Mouse (Mus musculus) lung, embryonic 14.5 days (tissue): ENCODE measurements around the gene Abhd17c. TPM values are rescaled to one million over a fixed set of nuclear protein-coding genes. Genes with fewer than 3 reads are reported as not detected.

Source experiments
- ATAC-seq: fragments of 200-750 bp; cut with Nextera tagmentation; 2 replicates; pipeline ENCODE4 v1.8.0; 2017; ENCODE audit warnings: mild to moderate bottlenecking, moderate TSS enrichment, moderate library complexity; ENCODE audit not compliant: insufficient read depth
- DNase-seq: peaks from one replicate; pipeline ENCODE4 v3.0.0-alpha.2; 2015
- H3K27ac ChIP-seq: fragments of 300-500 bp; sonication (generic); 2 replicates; pipeline ENCODE4 v1.5.1; 2014; ENCODE audit warnings: low read depth, mild to moderate bottlenecking, moderate library complexity
- H3K27me3 ChIP-seq: fragments of 300-500 bp; sonication (generic); 2 replicates; pipeline ENCODE4 v1.6.1; 2014; ENCODE audit warnings: low read length, control low read depth; ENCODE audit not compliant: insufficient read depth
- H3K36me3 ChIP-seq: fragments of 300-500 bp; sonication (generic); 2 replicates; pipeline ENCODE4 v1.6.1; 2014; ENCODE audit warnings: control low read depth; ENCODE audit not compliant: insufficient read depth
- H3K4me1 ChIP-seq: fragments of 300-500 bp; sonication (generic); 2 replicates; pipeline ENCODE4 v1.6.1; 2014; ENCODE audit warnings: antibody characterized with exemption, control low read depth; ENCODE audit not compliant: insufficient read depth
- H3K4me2 ChIP-seq: fragments of 300-500 bp; sonication (generic); 2 replicates; pipeline ENCODE4 v1.6.1; 2014; ENCODE audit warnings: mild to moderate bottlenecking
- H3K4me3 ChIP-seq: fragments of 300-500 bp; sonication (generic); 2 replicates; pipeline ENCODE4 v1.5.1; 2014; ENCODE audit warnings: low read depth, low read length
- H3K9ac ChIP-seq: fragments of 300-500 bp; sonication (generic); 2 replicates; pipeline ENCODE4 v1.6.1; 2014
- H3K9me3 ChIP-seq: fragments of 300-500 bp; sonication (generic); 2 replicates; pipeline ENCODE4 v1.6.1; 2016; ENCODE audit warnings: low read depth, low read length, control low read depth
- CTCF ChIP-seq: IDR thresholded peaks from 2 replicates; pipeline ENCODE4 v1.5.1; 2016; ENCODE audit warnings: antibody characterized with exemption, low read depth
- WGBS: fragments of 180-500 bp; shearing (Covaris S2); extraction: QIAGEN DNeasy Blood & Tissue Kit; methylation state at CpG from one replicate; pipeline ENCODE4 v1.1.7; 2014; 5-methylcytosine and 5-hydroxymethylcytosine counted together
- polyA plus RNA-seq: library from polyadenylated mRNA; unstranded; fragments of >200 nt; fragmentation: Nextera tagmentation; extraction: Ambion mirVana; gene quantifications from 2 replicates; pipeline ENCODE4 v1.2.1, GENCODE M21; 2014

The Abhd17c gene
- 75.6 and 87.8 TPM in 2 replicates for polyA plus RNA-seq

DNA sequence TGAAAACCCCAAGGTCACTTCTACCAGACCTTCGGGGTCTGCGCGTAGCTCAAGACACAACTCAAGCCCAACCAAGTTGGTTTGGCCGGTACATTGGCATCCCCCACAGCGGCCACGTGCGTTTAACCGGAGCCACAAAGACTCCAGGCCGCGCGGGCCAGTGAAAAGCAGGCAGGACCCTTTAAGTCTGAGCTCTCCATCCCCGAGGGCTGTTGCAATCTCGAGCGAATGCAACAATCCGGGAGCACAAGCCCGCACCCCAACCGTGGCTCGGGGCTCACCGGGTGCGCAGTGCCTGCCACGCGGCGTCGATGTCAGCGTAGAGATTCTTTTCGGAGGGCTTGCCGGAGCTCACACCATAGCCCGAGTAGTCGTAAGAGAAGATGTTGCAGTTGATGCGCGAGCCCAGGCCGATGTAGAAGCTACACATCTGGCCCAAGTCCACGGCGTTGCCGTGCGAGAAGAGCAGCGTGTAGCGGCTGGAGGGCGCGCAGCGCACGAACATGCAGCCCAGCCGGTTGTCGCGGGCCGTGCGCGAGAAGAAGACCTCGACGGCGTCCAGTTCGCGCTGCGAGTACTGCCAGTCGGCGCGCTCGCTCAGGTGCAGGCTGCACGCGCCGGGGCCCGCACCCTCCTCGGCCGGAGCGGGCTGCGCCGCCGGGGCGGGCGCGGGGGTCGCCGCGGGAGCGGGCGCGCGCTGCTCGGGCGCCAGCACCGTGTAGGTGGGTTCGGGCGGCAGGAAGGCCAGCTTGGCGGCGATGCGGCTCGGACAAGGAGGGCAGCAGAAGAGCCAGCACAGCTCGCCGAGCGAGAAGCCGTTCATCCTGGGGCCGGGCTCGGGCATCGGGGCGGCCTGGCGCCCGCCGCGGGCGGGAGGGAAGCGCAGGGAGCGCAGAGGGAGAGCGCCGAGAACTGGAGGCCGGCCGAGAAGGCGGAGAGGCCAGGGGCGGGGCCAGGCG lies at the start of gene Abhd17c:
Abhd17c (minus strand) TSS at position 893 of the 959 bp plus-strand sequence.
- H3K4me3 ChIP-seq = peak within 1 kb of the TSS; percentile 90
- H3K27me3 ChIP-seq = no peaks in the 10 kb centered on the region
- H3K4me2 ChIP-seq = peak within 1 kb of the TSS; percentile 78
- no peak for TF ChIP-seq CTCF
- ATAC-seq = peak; percentile 76
- peak within 1 kb of the TSS; percentile 89 for H3K9ac ChIP-seq
- H3K36me3 ChIP-seq = 0 out of 2 replicates have a peak, but pooled peaks cover 6% of the 10 kb centered on the region
- H3K9me3 ChIP-seq = no peaks in the 10 kb centered on the region
- under 1% methylated on average over 105 of the region's 109 CpGs for WGBS
- H3K27ac ChIP-seq = peak within 1 kb of the TSS; percentile 96
- peak; percentile 79 for DNase-seq
- peaks cover 14% of the 10 kb centered on the region for H3K4me1 ChIP-seq

DNA sequence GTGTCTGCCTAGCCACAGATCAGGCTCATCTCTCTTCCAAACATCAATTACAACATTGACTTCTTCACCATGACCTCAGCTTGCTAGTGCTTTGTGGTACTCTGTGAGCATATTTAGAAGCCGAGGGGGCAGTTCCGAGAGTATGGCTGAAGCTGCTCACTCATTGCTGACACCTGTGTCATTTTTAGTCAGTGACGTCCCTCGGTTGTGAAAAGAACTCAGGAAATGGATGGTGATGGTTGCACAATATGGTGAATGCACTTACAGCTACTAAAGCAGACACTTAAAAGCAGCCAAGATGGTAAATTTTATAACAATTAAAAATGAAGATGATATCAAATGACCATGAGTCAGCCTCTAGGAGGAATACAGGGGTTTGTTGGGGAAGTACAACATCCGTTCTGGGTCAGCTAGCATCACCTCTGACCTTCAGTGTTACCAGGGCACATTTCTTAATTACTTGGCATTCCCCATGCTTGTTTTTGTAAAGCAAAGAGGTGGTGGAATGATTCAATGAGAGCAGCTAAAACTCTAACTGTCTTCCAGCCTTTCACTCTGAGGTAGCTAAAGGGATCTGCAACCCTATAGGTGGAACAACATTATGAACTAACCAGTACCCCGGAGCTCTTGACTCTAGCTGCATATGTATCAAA lies 45.6 kb upstream of the Abhd17c start:
- Histone ChIP-seq H3K27me3 (no peaks in the 10 kb centered on the region), H3K4me1 (no peaks in the 10 kb centered on the region), H3K9ac (no peak overlapping the region), H3K27ac (no peak overlapping the region), H3K4me3 (no peak overlapping the region), H3K36me3 (no peaks in the 10 kb centered on the region), H3K9me3 (no peaks in the 10 kb centered on the region), H3K4me2 (no peak overlapping the region)
- no peak for DNase-seq
- no peak for TF ChIP-seq CTCF
- ATAC-seq = no peak
- WGBS = 62% methylated on average over 6 of the region's 6 CpGs

DNA sequence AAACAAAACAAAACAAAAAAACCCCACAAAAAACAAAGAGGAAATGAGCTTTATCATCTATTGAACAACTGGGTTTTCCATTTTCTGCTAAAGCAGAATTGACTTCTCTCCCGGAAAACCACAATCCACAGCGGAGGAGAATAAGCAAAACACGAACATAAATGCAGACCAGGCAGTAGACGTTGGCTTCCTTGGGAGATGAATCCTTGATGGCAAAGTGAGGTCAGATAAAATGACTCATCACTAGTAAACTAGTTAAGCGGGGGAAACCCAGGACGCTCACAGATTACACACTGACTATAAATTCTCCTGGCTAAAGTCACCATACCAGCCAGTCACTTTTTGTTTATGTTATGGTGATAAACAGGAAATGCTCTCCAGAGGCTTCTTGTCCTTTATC lies 44.5 kb upstream of the Abhd17c start:
- Histone ChIP-seq H3K4me3 (no peak overlapping the region), H3K9ac (no peak overlapping the region), H3K36me3 (no peaks in the 10 kb centered on the region), H3K27ac (no peak overlapping the region), H3K27me3 (no peaks in the 10 kb centered on the region), H3K9me3 (no peaks in the 10 kb centered on the region), H3K4me2 (no peak overlapping the region), H3K4me1 (no peaks in the 10 kb centered on the region)
- DNase-seq (peak; percentile 16), ATAC-seq (no peak)
- 70% methylated on average over 6 of the region's 6 CpGs for WGBS
- TF ChIP-seq CTCF = no peak

DNA sequence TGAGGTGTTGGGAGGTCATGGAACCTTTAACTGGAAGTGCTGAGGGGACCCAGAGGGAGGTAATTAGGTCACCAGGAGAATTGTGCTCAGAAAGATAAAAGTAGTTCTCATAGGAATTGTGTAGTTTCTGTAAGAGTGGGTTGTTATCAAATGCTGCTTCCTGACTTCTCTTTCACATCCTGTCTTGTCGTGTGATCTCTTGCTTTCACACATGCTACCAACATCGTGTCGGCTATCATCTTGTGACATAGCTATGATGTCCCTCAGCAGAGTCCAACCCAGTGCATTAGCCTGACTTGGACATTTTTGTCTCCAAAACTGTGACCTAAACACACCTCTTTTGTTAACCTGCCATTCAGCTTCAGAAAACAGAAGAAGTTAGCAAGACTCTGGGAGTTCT lies 40.6 kb upstream of the Abhd17c start:
- Histone ChIP-seq H3K4me1 (no peaks in the 10 kb centered on the region), H3K4me3 (no peak overlapping the region), H3K27ac (no peak overlapping the region), H3K36me3 (no peaks in the 10 kb centered on the region), H3K27me3 (no peaks in the 10 kb centered on the region), H3K9me3 (no peaks in the 10 kb centered on the region), H3K9ac (no peak overlapping the region), H3K4me2 (no peak overlapping the region)
- ATAC-seq = no peak
- TF ChIP-seq CTCF = no peak
- DNase-seq = no peak
- 53% methylated on average over 3 of the region's 3 CpGs for WGBS

DNA sequence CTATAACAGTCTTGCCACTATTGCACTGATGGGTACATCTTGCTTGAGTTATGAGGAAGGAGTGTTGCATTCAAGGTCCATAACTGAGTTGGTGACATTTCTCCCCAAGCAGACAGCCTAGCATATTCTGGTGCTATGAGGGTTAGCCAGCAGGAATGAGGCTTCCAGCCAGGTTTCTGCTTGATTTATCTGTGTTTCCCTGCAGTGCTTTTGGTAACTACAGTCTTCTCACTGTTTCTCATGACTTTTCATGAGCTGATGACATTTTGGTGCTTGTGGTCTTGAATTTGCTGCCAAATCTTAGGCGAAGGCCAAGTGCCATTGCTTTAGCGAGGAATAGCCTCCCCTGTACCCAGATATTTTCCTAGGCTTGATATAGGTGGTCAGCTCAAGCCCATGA lies 39.8 kb upstream of the Abhd17c start:
- Histone ChIP-seq H3K9me3 (no peaks in the 10 kb centered on the region), H3K4me3 (no peak overlapping the region), H3K36me3 (no peaks in the 10 kb centered on the region), H3K4me2 (no peak overlapping the region), H3K9ac (no peak overlapping the region), H3K4me1 (no peaks in the 10 kb centered on the region), H3K27me3 (no peaks in the 10 kb centered on the region), H3K27ac (no peak overlapping the region)
- DNase-seq (no peak), ATAC-seq (no peak)
- 90% methylated on average over 2 of the region's 2 CpGs for WGBS
- no peak for TF ChIP-seq CTCF

DNA sequence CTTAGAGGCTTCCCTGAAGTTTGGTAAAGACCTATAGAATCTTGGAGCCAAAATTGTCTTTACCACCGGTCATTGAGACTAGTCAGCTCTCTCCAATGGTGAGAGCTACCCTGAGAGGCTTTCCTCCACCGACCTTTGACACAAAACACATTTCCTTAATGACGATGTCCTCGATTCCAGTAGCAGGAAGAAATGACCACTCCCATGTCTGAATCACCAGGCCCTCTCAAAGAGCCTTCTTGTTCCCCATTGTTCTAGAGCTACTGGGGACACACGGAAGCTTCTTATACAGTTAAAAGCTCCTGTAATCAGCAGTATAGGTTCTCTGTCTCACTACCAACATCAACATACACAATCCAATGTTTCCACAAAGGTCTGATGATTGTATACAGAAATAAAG lies 36.5 kb upstream of the Abhd17c start:
- no peaks in the 10 kb centered on the region for H3K9me3 ChIP-seq
- no peak overlapping the region for H3K4me2 ChIP-seq
- ATAC-seq = no peak
- H3K4me1 ChIP-seq = no peaks in the 10 kb centered on the region
- no peak for TF ChIP-seq CTCF
- H3K9ac ChIP-seq = no peak overlapping the region
- no peaks in the 10 kb centered on the region for H3K36me3 ChIP-seq
- H3K4me3 ChIP-seq = no peak overlapping the region
- no peak for DNase-seq
- WGBS = 70% methylated on average over 5 of the region's 5 CpGs
- H3K27ac ChIP-seq = no peak overlapping the region
- H3K27me3 ChIP-seq = no peaks in the 10 kb centered on the region

DNA sequence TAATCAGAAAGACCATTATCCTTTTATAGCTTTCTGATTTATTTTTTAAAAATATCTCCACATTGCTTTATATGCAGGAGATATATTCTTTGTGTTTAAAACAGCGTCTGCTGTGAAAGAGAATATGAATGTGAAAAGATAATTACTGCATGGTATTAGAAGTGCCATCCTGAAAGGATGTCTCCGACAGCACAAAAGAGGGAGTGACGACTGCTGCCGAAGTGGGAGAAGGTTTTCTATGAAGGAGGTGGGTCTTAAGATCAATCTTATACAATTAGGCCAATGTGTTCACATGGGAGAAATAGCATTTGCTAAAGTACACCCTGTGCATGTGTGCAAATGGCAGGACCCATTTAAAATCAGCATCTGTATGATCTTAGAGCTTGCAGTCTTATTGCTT lies 33.5 kb upstream of the Abhd17c start:
- no peak for ATAC-seq
- Histone ChIP-seq H3K4me1 (no peaks in the 10 kb centered on the region), H3K9me3 (no peaks in the 10 kb centered on the region), H3K9ac (no peak overlapping the region), H3K4me3 (no peak overlapping the region), H3K36me3 (no peaks in the 10 kb centered on the region), H3K27me3 (no peaks in the 10 kb centered on the region), H3K27ac (no peak overlapping the region), H3K4me2 (no peak overlapping the region)
- TF ChIP-seq CTCF = no peak
- 90% methylated on average over 4 of the region's 4 CpGs for WGBS
- DNase-seq = no peak
